Mouse (Mus musculus) spleen, adult 2 months (tissue): ENCODE results near the gene Apol7e.
"Not testable (repeated sequence)": the region's sequence is repeated elsewhere in the genome, so short reads cannot be mapped to it uniquely, and the experiment has no call there.

Experiments used
- CTCF ChIP-seq: fragments of 200-500 bp; IDR thresholded peaks from 2 replicates; pipeline ENCODE4 v1.5.1; 2011; ENCODE audit warnings: mild to moderate bottlenecking, inconsistent platforms; ENCODE audit not compliant: insufficient read depth, insufficient read length, insufficient replicate concordance; ENCODE audit errors: extremely low read depth
- POLR2A ChIP-seq: fragments of 200-500 bp; IDR thresholded peaks from 2 replicates; pipeline ENCODE4 v1.6.1; 2011; ENCODE audit warnings: low read depth, low read length, inconsistent platforms

DNA sequence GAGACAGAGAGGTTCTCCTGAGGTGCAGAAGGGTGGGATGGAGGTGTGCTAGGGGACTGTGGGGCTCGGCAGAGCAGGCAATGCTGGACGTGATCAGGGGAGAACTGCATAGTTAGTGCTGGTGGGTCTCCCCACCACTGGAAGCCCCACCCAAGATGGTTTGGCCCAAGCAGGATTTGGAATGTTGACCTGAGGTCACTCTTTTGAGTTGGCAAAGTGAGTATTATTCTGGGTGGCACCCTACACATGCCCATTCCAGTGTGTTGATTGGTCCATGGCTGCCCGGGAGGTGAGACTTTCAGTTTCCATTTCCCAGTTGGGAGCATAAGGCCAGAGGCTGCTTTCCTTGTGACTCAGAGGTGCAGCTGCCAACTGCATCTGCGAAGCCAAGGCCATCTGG, 30.1 kb downstream of the Apol7e start, which contains the start of gene Apol9b:
- TF ChIP-seq POLR2A, CTCF: not testable (repeated sequence)
